Mouse (Mus musculus) skeletal muscle tissue, adult 2 months (tissue): Measurements from ENCODE around the gene Ovca2.

Source experiments
- DNase-seq: peaks from one replicate; pipeline ENCODE4 v3.0.0-alpha.2; 2012; ENCODE audit warnings: low read depth, low spot score

Gene Ovca2

GRCm38 (mm10) chr11:75170136-75170751 is 8.4 kb downstream of the Ovca2 start:
- DNase-seq = peak; percentile 83

- DNase-seq = no peak
Measured at GRCm38 (mm10) chr11:75169405-75170080, 9.1 kb downstream of the Ovca2 start, which contains the start of gene Hic1. Gene Hic1 (minus strand): TSS chr11:75169519.

- peak; percentile 71 for DNase-seq
Measured at GRCm38 (mm10) chr11:75168590-75169361, 9.9 kb downstream of the Ovca2 start.

- DNase-seq = no peak
Measured at GRCm38 (mm10) chr11:75167643-75168589, 10.7 kb downstream of the Ovca2 start.

- no peak for DNase-seq
Measured at GRCm38 (mm10) chr11:75166861-75167642, 11.6 kb downstream of the Ovca2 start.

GRCm38 (mm10) chr11:75166193-75166842 is 12.3 kb downstream of the Ovca2 start:
- DNase-seq = no peak

GRCm38 (mm10) chr11:75165441-75166192 is 13.0 kb downstream of the Ovca2 start:
- peak; percentile 75 for DNase-seq

- no peak for DNase-seq
Measured at GRCm38 (mm10) chr11:75164750-75165149, 13.9 kb downstream of the Ovca2 start.

- no peak for DNase-seq
Measured at GRCm38 (mm10) chr11:75164051-75164450, 14.6 kb downstream of the Ovca2 start.

- DNase-seq = no peak
Measured at GRCm38 (mm10) chr11:75163379-75163778, 15.3 kb downstream of the Ovca2 start.

GRCm38 (mm10) chr11:75162591-75163080 is 16.0 kb downstream of the Ovca2 start:
- no peak for DNase-seq

- no peak for DNase-seq
Measured at GRCm38 (mm10) chr11:75161417-75162008, 17.1 kb downstream of the Ovca2 start.

- DNase-seq = no peak
Measured at GRCm38 (mm10) chr11:75160954-75161353, 17.7 kb downstream of the Ovca2 start.

GRCm38 (mm10) chr11:75159564-75159963 is 19.1 kb downstream of the Ovca2 start:
- no peak for DNase-seq

GRCm38 (mm10) chr11:75158432-75158831 is 20.2 kb downstream of the Ovca2 start:
- no peak for DNase-seq

GRCm38 (mm10) chr11:75157901-75158300 is 20.7 kb downstream of the Ovca2 start:
- no peak for DNase-seq

- DNase-seq = no peak
Measured at GRCm38 (mm10) chr11:75157037-75157436, 21.6 kb downstream of the Ovca2 start.

- no peak for DNase-seq
Measured at GRCm38 (mm10) chr11:75156416-75156815, 22.2 kb downstream of the Ovca2 start.

GRCm38 (mm10) chr11:75155985-75156384 is 22.6 kb downstream of the Ovca2 start:
- no peak for DNase-seq
